Mouse (Mus musculus): ENCODE results near the gene Gpr4.

GRCm38 (mm10) chr7:19166990-19167389 is 45.3 kb upstream of the Gpr4 start:
- 0 out of 2 replicates have a peak, but pooled peaks have one; percentile 34 for TF ChIP-seq CTCF (IDR thresholded peaks at IDR 0.05; ENCODE audit: control insufficient read depth, insufficient read depth, low read length)
- no peak for TF ChIP-seq POLR2A (IDR thresholded peaks at IDR 0.05; ENCODE audit: borderline replicate concordance, control insufficient read depth, low read depth, low read length)

Data from bone marrow, adult 2 months (tissue).